Mouse (Mus musculus) hindbrain, embryonic 12.5 days (tissue): ENCODE data around the gene Olfr1000. TPM values are rescaled to one million over a fixed set of nuclear protein-coding genes. Genes with fewer than 3 reads are reported as not detected.
"Not testable (repeated sequence)": the region's sequence is repeated elsewhere in the genome, so short reads cannot be mapped to it uniquely, and the experiment has no call there.

Experiments
- ATAC-seq: fragments of 200-750 bp; cut with Nextera tagmentation; 2 replicates; pipeline ENCODE4 v1.8.0; 2017; ENCODE audit warnings: moderate TSS enrichment; ENCODE audit not compliant: low FRiP score
- H3K27ac ChIP-seq: fragments of 300-500 bp; sonication (generic); 2 replicates; pipeline ENCODE4 v1.5.1; 2016; ENCODE audit warnings: mild to moderate bottlenecking
- H3K27me3 ChIP-seq: fragments of 300-500 bp; sonication (generic); 2 replicates; pipeline ENCODE4 v1.6.1; 2016; ENCODE audit warnings: mild to moderate bottlenecking
- H3K36me3 ChIP-seq: fragments of 300-500 bp; sonication (generic); 2 replicates; pipeline ENCODE4 v1.6.1; 2016; ENCODE audit warnings: mild to moderate bottlenecking
- H3K4me1 ChIP-seq: fragments of 300-500 bp; sonication (generic); 2 replicates; pipeline ENCODE4 v1.6.1; 2016
- H3K4me2 ChIP-seq: fragments of 300-500 bp; sonication (generic); replicated peaks from 2 replicates; pipeline ENCODE4 v1.6.1; 2016; ENCODE audit warnings: mild to moderate bottlenecking
- H3K4me3 ChIP-seq: fragments of 300-500 bp; sonication (generic); 2 replicates; pipeline ENCODE4 v1.5.1; 2016; ENCODE audit warnings: mild to moderate bottlenecking
- H3K9ac ChIP-seq: fragments of 300-500 bp; sonication (generic); 2 replicates; pipeline ENCODE4 v1.6.1; 2016; ENCODE audit warnings: mild to moderate bottlenecking, moderate library complexity
- H3K9me3 ChIP-seq: fragments of 300-500 bp; sonication (generic); replicated peaks from 2 replicates; pipeline ENCODE4 v1.6.1; 2016; ENCODE audit warnings: mild to moderate bottlenecking
- WGBS: fragments of 180-500 bp; shearing (Covaris S2); methylation state at CpG from one replicate; pipeline ENCODE4 v1.1.7; 2016; 5-methylcytosine and 5-hydroxymethylcytosine counted together
- polyA plus RNA-seq: library from polyadenylated mRNA; unstranded; fragments of >200 nt; fragmentation: Nextera tagmentation; extraction: Ambion mirVana; gene quantifications from 2 replicates; pipeline ENCODE4 v1.2.1, GENCODE M21; 2016

Gene Olfr1000
- not detected in 2 replicates for polyA plus RNA-seq

- H3K27ac ChIP-seq: no peak within 1 kb of the TSS
- H3K4me3 ChIP-seq: no peak within 1 kb of the TSS
- no peaks in the 10 kb centered on the region for H3K36me3 ChIP-seq
- no peak within 1 kb of the TSS for H3K9ac ChIP-seq
- H3K9me3 ChIP-seq: no peaks in the 10 kb centered on the region
- no peak within 1 kb of the TSS for H3K4me2 ChIP-seq
- ATAC-seq: no peak
- H3K27me3 ChIP-seq: no peaks in the 10 kb centered on the region
- H3K4me1 ChIP-seq: no peaks in the 10 kb centered on the region
- 85% methylated on average over 1 of the region's 1 CpGs for WGBS
Measured at GRCm38 (mm10) chr2:85611803-85612202, at the start of gene Olfr1000. Gene Olfr1000 (minus strand): TSS chr2:85611903.

DNA sequence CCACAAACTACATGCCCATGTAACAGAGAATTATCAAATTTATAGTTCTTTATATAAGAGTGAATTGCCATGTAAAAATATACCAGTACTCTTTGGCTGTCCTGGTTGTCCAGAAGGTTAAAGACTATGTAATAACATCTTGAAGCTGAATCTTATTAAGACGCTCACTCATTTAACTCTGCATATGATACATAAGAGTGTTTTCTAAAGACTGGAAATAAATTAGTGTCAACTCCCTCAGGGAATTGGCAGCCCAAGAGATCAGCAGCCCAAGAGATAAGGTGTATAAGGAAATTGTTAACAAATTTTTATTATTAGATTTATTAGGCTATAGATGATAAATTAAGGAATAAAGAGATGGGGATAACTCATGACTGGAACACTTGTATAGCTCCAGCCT lies 38.9 kb upstream of the Olfr1000 start, which contains the start of gene Olfr1002:
Olfr1002 (minus strand) TSS at position 101 of the 400 bp plus-strand sequence.
- WGBS: 89% methylated on average over 1 of the region's 1 CpGs
- Histone ChIP-seq H3K36me3 (no peaks in the 10 kb centered on the region), H3K27me3 (no peaks in the 10 kb centered on the region), H3K9me3 (no peaks in the 10 kb centered on the region), H3K27ac (no peak within 1 kb of the TSS), H3K4me2 (no peak within 1 kb of the TSS), H3K4me3 (no peak within 1 kb of the TSS), H3K4me1 (no peaks in the 10 kb centered on the region), H3K9ac (no peak within 1 kb of the TSS)
- ATAC-seq: no peak

DNA sequence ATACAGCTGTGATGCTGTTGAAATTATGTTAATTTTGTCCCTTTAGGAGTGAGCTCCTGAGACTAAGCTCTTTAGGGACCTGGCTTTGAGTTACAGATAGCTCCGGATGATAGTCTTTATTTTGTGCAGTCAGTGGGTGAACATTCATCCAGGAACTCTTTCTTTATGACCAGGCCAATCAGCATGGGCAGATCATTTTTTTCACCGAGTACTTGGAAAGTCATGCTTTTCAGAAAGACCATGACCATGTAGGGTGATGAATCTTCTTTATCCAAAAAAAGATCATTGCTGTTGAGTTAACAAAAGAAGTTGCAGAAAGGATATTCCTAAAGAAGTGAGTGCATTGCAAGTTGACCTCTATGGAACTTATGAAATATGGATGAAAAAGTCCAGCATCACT lies 23.1 kb downstream of the Olfr1000 start, which contains the start of gene Olfr998:
Olfr998 (plus strand) TSS at position 301 of the 400 bp plus-strand sequence.
- not testable (repeated sequence) for H3K4me3 ChIP-seq, H3K36me3 ChIP-seq, H3K4me2 ChIP-seq, H3K4me1 ChIP-seq, ATAC-seq, H3K27ac ChIP-seq, H3K9me3 ChIP-seq, H3K27me3 ChIP-seq, H3K9ac ChIP-seq
- 84% methylated on average over 2 of the region's 2 CpGs for WGBS

GRCm38 (mm10) chr2:85578915-85579314 lies 32.8 kb downstream of the Olfr1000 start, which contains the start of gene Olfr996:
Gene Olfr996 (plus strand): TSS chr2:85579215.
- Histone ChIP-seq H3K36me3 (no peaks in the 10 kb centered on the region), H3K4me1 (no peaks in the 10 kb centered on the region), H3K9me3 (no peaks in the 10 kb centered on the region), H3K27ac (no peak within 1 kb of the TSS), H3K27me3 (no peaks in the 10 kb centered on the region), H3K4me3 (no peak within 1 kb of the TSS), H3K4me2 (no peak within 1 kb of the TSS), H3K9ac (no peak within 1 kb of the TSS)
- no peak for ATAC-seq

DNA sequence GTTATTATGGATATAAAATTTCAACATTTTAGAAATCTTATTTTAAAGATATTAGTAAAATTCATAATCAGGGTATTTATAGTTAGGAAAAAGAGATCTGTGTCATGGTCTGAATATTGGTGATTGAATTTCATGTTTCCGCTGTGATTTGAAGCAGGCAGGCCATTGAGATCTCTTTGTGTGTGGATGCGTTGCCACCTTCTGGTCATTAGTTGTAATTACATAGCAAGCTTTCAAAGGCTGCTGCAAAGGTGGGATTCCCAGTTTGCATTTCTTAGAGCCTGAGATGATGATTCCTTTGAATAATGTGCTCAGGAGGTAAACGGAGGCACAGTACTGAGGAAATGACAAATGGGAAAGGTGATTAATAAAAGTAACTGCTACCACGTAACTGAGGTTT lies 50.5 kb downstream of the Olfr1000 start:
- no peaks in the 10 kb centered on the region for H3K27me3 ChIP-seq
- peak; percentile 64; the same call in 1 of the 2 replicates for ATAC-seq
- no peaks in the 10 kb centered on the region for H3K4me1 ChIP-seq
- H3K9ac ChIP-seq: no peak overlapping the region
- H3K36me3 ChIP-seq: no peaks in the 10 kb centered on the region
- 31% methylated on average over 4 of the region's 4 CpGs for WGBS
- H3K4me2 ChIP-seq: no peak overlapping the region
- H3K9me3 ChIP-seq: no peaks in the 10 kb centered on the region
- H3K4me3 ChIP-seq: no peak overlapping the region
- no peak overlapping the region for H3K27ac ChIP-seq

GRCm38 (mm10) chr2:85560226-85560625 lies 51.5 kb downstream of the Olfr1000 start:
- ATAC-seq: no peak
- Histone ChIP-seq H3K9me3 (no peaks in the 10 kb centered on the region), H3K36me3 (no peaks in the 10 kb centered on the region), H3K4me2 (no peak overlapping the region), H3K9ac (no peak overlapping the region), H3K27ac (no peak overlapping the region), H3K4me1 (no peaks in the 10 kb centered on the region), H3K27me3 (no peaks in the 10 kb centered on the region), H3K4me3 (no peak overlapping the region)
- 81% methylated on average over 4 of the region's 4 CpGs for WGBS

Other genes with a start within 250 kb of the Olfr1000 start
- gene Olfr988, start 248.7 kb downstream of the Olfr1000 start, polyA plus RNA-seq: not detected in 2 replicates
- gene Olfr992, start 202.4 kb downstream of the Olfr1000 start, polyA plus RNA-seq: not detected in 2 replicates
- gene Olfr993, start 197.0 kb downstream of the Olfr1000 start, polyA plus RNA-seq: not detected in 2 replicates
- not detected in 2 replicates for gene Olfr994, start 175.5 kb downstream of the Olfr1000 start, polyA plus RNA-seq
- not detected in 2 replicates for gene Olfr995, start 168.3 kb downstream of the Olfr1000 start, polyA plus RNA-seq
- 0.09 TPM in 1 of 2 replicates, not detected in the other for gene 4833423E24Rik, start 92.9 kb downstream of the Olfr1000 start, polyA plus RNA-seq
- gene Olfr996, start 32.7 kb downstream of the Olfr1000 start, polyA plus RNA-seq: not detected in 2 replicates
- not detected in 2 replicates for gene Olfr998, start 23.0 kb downstream of the Olfr1000 start, polyA plus RNA-seq
- gene Olfr1002, start 38.8 kb upstream of the Olfr1000 start, polyA plus RNA-seq: not detected in 2 replicates
- not detected in 2 replicates for gene Olfr154, start 52.6 kb upstream of the Olfr1000 start, polyA plus RNA-seq
- not detected in 2 replicates for gene Olfr1006, start 66.9 kb upstream of the Olfr1000 start, polyA plus RNA-seq
- gene Olfr1008, start 77.5 kb upstream of the Olfr1000 start, polyA plus RNA-seq: not detected in 2 replicates
- not detected in 2 replicates for gene Olfr1009, start 103.5 kb upstream of the Olfr1000 start, polyA plus RNA-seq
- not detected in 2 replicates for gene Olfr1012, start 150.9 kb upstream of the Olfr1000 start, polyA plus RNA-seq
- not detected in 2 replicates for gene Olfr1013, start 155.2 kb upstream of the Olfr1000 start, polyA plus RNA-seq
- gene Olfr1014, start 160.8 kb upstream of the Olfr1000 start, polyA plus RNA-seq: not detected in 2 replicates
- gene Olfr1015, start 170.1 kb upstream of the Olfr1000 start, polyA plus RNA-seq: not detected in 2 replicates
- gene Olfr1016, start 190.6 kb upstream of the Olfr1000 start, polyA plus RNA-seq: not detected in 2 replicates
- gene Olfr1018, start 206.6 kb upstream of the Olfr1000 start, polyA plus RNA-seq: not detected in 2 replicates
- gene Olfr1019, start 233.6 kb upstream of the Olfr1000 start, polyA plus RNA-seq: not detected in 2 replicates
- not detected in 2 replicates for gene Olfr1020, start 235.1 kb upstream of the Olfr1000 start, polyA plus RNA-seq